14 mouse cellular contexts compared by ENCODE assay signal in genomic region chr6:22496471-22496870, GRCm38 (mm10).
A peak's percentile ranks its signal among the peaks of the same experiment; 100 is the strongest.
DNase-seq lines count a peak whose midpoint lies in the region; ATAC-seq and TF ChIP-seq lines count a peak whose summit lies in the region.
"Had no signal": no experiment of that assay in that cellular context is flagged by ENCODE, and none has a peak within 500 bp of the region (broad histone marks: within the 10 kb centered on the region; RNA-seq: fewer than 3 reads in every experiment).

No protein-coding gene starts in this region.

- no peaks in the 10 kb centered on the region for H3K36me3 ChIP-seq in liver, embryonic 14.5 days (replicated peaks; ENCODE audit: control insufficient read depth, insufficient read depth, low read depth)
- H3K36me3 ChIP-seq in liver, embryonic 11.5 days (ENCODE audit: control insufficient read depth, insufficient read depth, low read length): no peaks in the 10 kb centered on the region
- no peaks in the 10 kb centered on the region for H3K36me3 ChIP-seq in CH12.LX (replicated peaks in 1 of 2; ENCODE audit: control insufficient read depth in 1 of 2, insufficient read depth in 1 of 2, low read length in 1 of 2)
- no peaks in the 10 kb centered on the region for H3K36me3 ChIP-seq in splenic B cell, adult 2 months (ENCODE audit: control insufficient read depth, insufficient read depth, low read length, poor library complexity, severe bottlenecking)
- no peaks in the 10 kb centered on the region for H3K36me3 ChIP-seq in limb, embryonic 10.5 days
- H3K36me3 ChIP-seq: heart, embryonic 10.5 days; hindbrain, embryonic 12.5 days; limb, embryonic 15.5 days; midbrain, embryonic 10.5 days; neural tube, embryonic 13.5 days had no signal

- no peak for ATAC-seq in liver, embryonic 14.5 days (ENCODE audit: insufficient read depth)
- ATAC-seq in liver, embryonic 11.5 days (replicated peaks; ENCODE audit: low FRiP score): no peak

- no peaks in the 10 kb centered on the region for H3K4me1 ChIP-seq in liver, embryonic 14.5 days (replicated peaks; ENCODE audit: control insufficient read depth in 2 of 2, insufficient read depth in 2 of 2, low read length in 1 of 2)
- no peaks in the 10 kb centered on the region for H3K4me1 ChIP-seq in liver, embryonic 11.5 days (replicated peaks; ENCODE audit: control insufficient read depth, insufficient read depth, low read length)
- H3K4me1 ChIP-seq in CH12.LX (ENCODE audit: control insufficient read depth in 1 of 2, insufficient read depth in 2 of 2): peaks cover 0 to 23% of the 10 kb centered on the region in 2 experiments; a peak in 3 of 4 replicates
- H3K4me1 ChIP-seq in limb, embryonic 10.5 days: no peaks in the 10 kb centered on the region
- H3K4me1 ChIP-seq: heart, embryonic 10.5 days; hindbrain, embryonic 12.5 days; midbrain, embryonic 10.5 days; neural tube, embryonic 13.5 days had no signal

- no peaks in the 10 kb centered on the region for H3K9me3 ChIP-seq in liver, embryonic 14.5 days (ENCODE audit: control insufficient read depth, low read length)
- H3K9me3 ChIP-seq in liver, embryonic 11.5 days (ENCODE audit: control insufficient read depth, low read length): no peaks in the 10 kb centered on the region
- H3K9me3 ChIP-seq in CH12.LX (replicated peaks; ENCODE audit: low read length): no peaks in the 10 kb centered on the region
- H3K9me3 ChIP-seq in limb, embryonic 10.5 days (replicated peaks): no peaks in the 10 kb centered on the region
- H3K9me3 ChIP-seq: heart, embryonic 10.5 days; hindbrain, embryonic 12.5 days; limb, embryonic 15.5 days; midbrain, embryonic 10.5 days; neural tube, embryonic 13.5 days had no signal

- dilution Hi-C loops in CH12.LX (cut with MboI; ENCODE audit: extremely low pct_ligation_motif_present, extremely low pct_unique_long_range_greater_than_20kb, low sequenced_read_pairs): no loop called here

- no peak overlapping the region for H3K27ac ChIP-seq in liver, embryonic 14.5 days
- H3K27ac ChIP-seq in liver, embryonic 11.5 days (ENCODE audit: low read depth, low read length): no peak overlapping the region
- no peak overlapping the region for H3K27ac ChIP-seq in CH12.LX (ENCODE audit: insufficient read depth, low read depth)
- H3K27ac ChIP-seq in limb, embryonic 10.5 days: no peak overlapping the region
- H3K27ac ChIP-seq: heart, embryonic 10.5 days; hindbrain, embryonic 12.5 days; limb, embryonic 15.5 days; midbrain, embryonic 10.5 days; neural tube, embryonic 13.5 days had no signal

- TF ChIP-seq RAD21 in CH12.LX (IDR thresholded peaks at IDR 0.05; ENCODE audit: low read depth, low read length): peak; percentile 48

- H3K9ac ChIP-seq in liver, embryonic 14.5 days (replicated peaks): no peak overlapping the region
- no peak overlapping the region for H3K9ac ChIP-seq in liver, embryonic 11.5 days (ENCODE audit: low read depth, low read length)
- no peak overlapping the region for H3K9ac ChIP-seq in CH12.LX (ENCODE audit: insufficient read depth, low read depth)
- H3K9ac ChIP-seq: hindbrain, embryonic 12.5 days; limb, embryonic 15.5 days; neural tube, embryonic 13.5 days had no signal

- DNase-seq in cerebellum, postnatal 14 days: peak; percentile 10 to 32
- DNase-seq in cerebellum, adult 8-10 months: no peak
- no peak for DNase-seq in liver, embryonic 14.5 days (ENCODE audit: low read depth in 3 of 3, low spot score in 3 of 3)
- no peak for DNase-seq in liver, embryonic 11.5 days (ENCODE audit: low spot score)
- DNase-seq in CH12.LX (ENCODE audit: extremely low read depth): peak; percentile 46
- peak; percentile 46 for DNase-seq in splenic B cell, adult 2 months (ENCODE audit: low read depth, low spot score)
- DNase-seq in c-Kit-positive CD71-positive TER-119-positive erythroid progenitor cells, embryonic 14.5 days (ENCODE audit: low spot score): no peak
- no peak for DNase-seq in limb, embryonic 10.5 days (ENCODE audit: low spot score)
- DNase-seq: embryo, embryonic 11 days had no signal

- peak; percentile 10; the same call in 1 of the 2 replicates for TF ChIP-seq CTCF in liver, embryonic 14.5 days (IDR thresholded peaks at IDR 0.05; ENCODE audit: low read depth)
- peak; percentile 25 to 69; a peak in 2 of 4 replicates for TF ChIP-seq CTCF in CH12.LX (conservative IDR thresholded peaks at IDR 0.05 in 1 of 2, IDR thresholded peaks at IDR 0.05 in 1 of 2; ENCODE audit: low read depth in 2 of 2, low read length in 2 of 2)

- no peaks in the 10 kb centered on the region for H3K27me3 ChIP-seq in liver, embryonic 14.5 days (ENCODE audit: control insufficient read depth, insufficient read depth, low read length)
- H3K27me3 ChIP-seq in liver, embryonic 11.5 days (replicated peaks; ENCODE audit: control insufficient read depth, insufficient read depth, low read length): no peaks in the 10 kb centered on the region
- H3K27me3 ChIP-seq in CH12.LX (replicated peaks): no peaks in the 10 kb centered on the region
- H3K27me3 ChIP-seq in splenic B cell, adult 2 months (ENCODE audit: control insufficient read depth, insufficient read depth, low read length, poor library complexity, severe bottlenecking): no peaks in the 10 kb centered on the region
- H3K27me3 ChIP-seq in limb, embryonic 10.5 days (ENCODE audit: low read depth, poor library complexity, severe bottlenecking): no peaks in the 10 kb centered on the region
- H3K27me3 ChIP-seq: hindbrain, embryonic 12.5 days; limb, embryonic 15.5 days; neural tube, embryonic 13.5 days had no signal

- TF ChIP-seq POLR2A in CH12.LX (IDR thresholded peaks at IDR 0.05; ENCODE audit: low read depth, low read length): no peak

- TF ChIP-seq EP300 in liver, embryonic 14.5 days (IDR thresholded peaks at IDR 0.05; ENCODE audit: low read depth): no peak
- no peak for TF ChIP-seq EP300 in CH12.LX (IDR thresholded peaks at IDR 0.05; ENCODE audit: low read length)

- H3K4me2 ChIP-seq in liver, embryonic 14.5 days (ENCODE audit: low read depth): no peak overlapping the region
- H3K4me2 ChIP-seq in liver, embryonic 11.5 days: no peak overlapping the region
- no peak overlapping the region for H3K4me2 ChIP-seq in CH12.LX (ENCODE audit: insufficient read depth, low read depth, poor library complexity, severe bottlenecking)
- H3K4me2 ChIP-seq: hindbrain, embryonic 12.5 days; limb, embryonic 15.5 days; neural tube, embryonic 13.5 days had no signal

- WGBS in liver, embryonic 14.5 days (ENCODE audit: insufficient replicate concordance): 53% methylated on average over 1 of the region's 1 CpGs
- WGBS in liver, embryonic 11.5 days: 73% methylated on average over 1 of the region's 1 CpGs
- WGBS in limb, embryonic 10.5 days: 93% methylated on average over 1 of the region's 1 CpGs

- no peaks in the 10 kb centered on the region for H3K79me2 ChIP-seq in CH12.LX (replicated peaks; ENCODE audit: control insufficient read depth, extremely low read depth, insufficient read depth, poor library complexity, severe bottlenecking)

- in situ Hi-C loops in CH12.LX (cut with MboI; ENCODE audit: low pct_ligation_motif_present, low pct_unique_long_range_greater_than_20kb, low sequenced_read_pairs): loop anchor here (10.0 kb wide), 2 partner anchors 172 to 382 kb away; no protein-coding TSS in a partner anchor

- no peak overlapping the region for H3K4me3 ChIP-seq in liver, embryonic 14.5 days (ENCODE audit: insufficient read depth in 1 of 2, low read depth in 2 of 2, low read length in 2 of 2)
- H3K4me3 ChIP-seq in liver, embryonic 11.5 days (ENCODE audit: low read depth, low read length): no peak overlapping the region
- no peak overlapping the region for H3K4me3 ChIP-seq in CH12.LX (replicated peaks in 1 of 3; ENCODE audit: low read depth in 2 of 3, low read length in 2 of 3, poor library complexity in 1 of 3)
- no peak overlapping the region for H3K4me3 ChIP-seq in limb, embryonic 10.5 days
- H3K4me3 ChIP-seq: heart, embryonic 10.5 days; hindbrain, embryonic 12.5 days; limb, embryonic 15.5 days; midbrain, embryonic 10.5 days; neural tube, embryonic 13.5 days had no signal

TF ChIP-seq in CH12.LX, 34 proteins besides CTCF, POLR2A, EP300 and RAD21:
- TF ChIP-seq SMC3 (IDR thresholded peaks at IDR 0.05; ENCODE audit: low read depth, low read length) (peak; percentile 59), MXI1 (IDR thresholded peaks at IDR 0.05; ENCODE audit: low read depth, low read length) (peak; percentile 42; the same call in 1 of the 2 replicates), MAFK (IDR thresholded peaks at IDR 0.05; ENCODE audit: insufficient replicate concordance, low read length) (0 out of 2 replicates have a peak, but pooled peaks have one; percentile 26), UBTF (IDR thresholded peaks at IDR 0.05; ENCODE audit: low read depth, low read length) (no peak), TCF12 (IDR thresholded peaks at IDR 0.05; ENCODE audit: low read depth, low read length) (no peak), IRF4 (IDR thresholded peaks at IDR 0.05; ENCODE audit: low read depth, low read length) (no peak), MEF2A (IDR thresholded peaks at IDR 0.05; ENCODE audit: borderline replicate concordance, low read depth, low read length) (no peak)

Comparison
In these comparisons a context has a peak if more than half of its experiments do, and no peak if none do; other contexts are left out.
1. DNase-seq: peak in cerebellum, postnatal 14 days (2 of 2), CH12.LX (single experiment) and splenic B cell, adult 2 months (single experiment); none in cerebellum, adult 8-10 months (single experiment), liver, embryonic 14.5 days (0 of 3), liver, embryonic 11.5 days (single experiment), c-Kit-positive CD71-positive TER-119-positive erythroid progenitor cells, embryonic 14.5 days (single experiment) and limb, embryonic 10.5 days (single experiment).